Mouse (Mus musculus) midbrain, embryonic 10.5 days (tissue): ENCODE measurements at regions not wholly inside any gene's neighbourhood (a gene's known extent, or its start where the extent isn't known, plus 50 kb on each side); places are given as distances from the start of the nearest gene placed in this dataset.
A peak's percentile ranks its signal among the peaks of the same experiment; 100 is the strongest.
"Not testable (repeated sequence)": the region's sequence is repeated elsewhere in the genome, so short reads cannot be mapped to it uniquely, and the experiment has no call there.

Source experiments
- DNase-seq: peaks from one replicate; pipeline ENCODE4 v3.0.0-alpha.2; 2017; ENCODE audit warnings: low spot score
- H3K27ac ChIP-seq: fragments of 300-500 bp; sonication (generic); replicated peaks from 2 replicates; pipeline ENCODE4 v1.5.1; 2016; ENCODE audit warnings: mild to moderate bottlenecking
- H3K27me3 ChIP-seq: fragments of 300-500 bp; sonication (generic); 2 replicates; pipeline ENCODE4 v1.6.1; 2016; ENCODE audit warnings: low read depth, mild to moderate bottlenecking; ENCODE audit not compliant: poor library complexity, severe bottlenecking
- H3K36me3 ChIP-seq: fragments of 300-500 bp; sonication (generic); 2 replicates; pipeline ENCODE4 v1.6.1; 2016; ENCODE audit warnings: mild to moderate bottlenecking, moderate library complexity
- H3K4me1 ChIP-seq: fragments of 300-500 bp; sonication (generic); 2 replicates; pipeline ENCODE4 v1.6.1; 2016
- H3K4me3 ChIP-seq: fragments of 300-500 bp; sonication (generic); 2 replicates; pipeline ENCODE4 v1.5.1; 2016; ENCODE audit warnings: mild to moderate bottlenecking, moderate library complexity
- H3K9me3 ChIP-seq: fragments of 300-500 bp; sonication (generic); replicated peaks from 2 replicates; pipeline ENCODE4 v1.6.1; 2016; ENCODE audit warnings: mild to moderate bottlenecking
- WGBS: fragments of 180-500 bp; shearing (Covaris S2); methylation state at CpG from one replicate; pipeline ENCODE4 v1.1.7; 2016; 5-methylcytosine and 5-hydroxymethylcytosine counted together

GRCm38 (mm10) chr7:62179387-62179786 is 167.0 kb upstream of the Ndn start:
- Histone ChIP-seq H3K36me3 (0 out of 2 replicates have a peak, but pooled peaks cover 2% of the 10 kb centered on the region), H3K4me3 (no peak overlapping the region), H3K27ac (no peak overlapping the region), H3K9me3 (0 out of 2 replicates have a peak, but pooled peaks cover 11% of the 10 kb centered on the region), H3K27me3 (no peaks in the 10 kb centered on the region), H3K4me1 (no peaks in the 10 kb centered on the region)
- DNase-seq, result no peak
- 68% methylated on average over 2 of the region's 2 CpGs for WGBS

DNA sequence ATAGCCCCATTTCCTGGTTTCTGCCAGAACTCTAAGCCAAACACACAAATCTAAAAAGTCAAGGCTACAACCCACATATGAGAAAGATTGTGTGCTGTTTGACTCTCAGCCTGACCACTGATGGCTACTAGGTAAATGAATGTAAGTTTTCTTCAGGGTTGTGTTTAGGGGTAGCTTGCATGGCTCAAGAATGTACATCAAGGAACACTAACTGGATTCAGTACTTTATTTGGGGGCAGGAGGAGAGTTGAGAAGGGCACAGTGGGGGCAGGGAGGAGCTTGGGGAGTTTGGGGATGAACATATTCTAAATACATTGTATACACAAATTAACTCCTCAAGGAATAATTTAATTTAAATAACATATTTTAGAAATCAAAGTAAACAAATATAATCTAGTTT is 137.8 kb upstream of the Ndn start:
- DNase-seq, result no peak
- Histone ChIP-seq H3K27me3 (no peaks in the 10 kb centered on the region), H3K4me3 (peak overlapping the region; percentile 46; the same call in 1 of the 2 replicates), H3K27ac (no peak overlapping the region), H3K9me3 (peaks cover 4% of the 10 kb centered on the region; the same call in 1 of the 2 replicates), H3K36me3 (peaks cover 18% of the 10 kb centered on the region), H3K4me1 (no peaks in the 10 kb centered on the region)

DNA sequence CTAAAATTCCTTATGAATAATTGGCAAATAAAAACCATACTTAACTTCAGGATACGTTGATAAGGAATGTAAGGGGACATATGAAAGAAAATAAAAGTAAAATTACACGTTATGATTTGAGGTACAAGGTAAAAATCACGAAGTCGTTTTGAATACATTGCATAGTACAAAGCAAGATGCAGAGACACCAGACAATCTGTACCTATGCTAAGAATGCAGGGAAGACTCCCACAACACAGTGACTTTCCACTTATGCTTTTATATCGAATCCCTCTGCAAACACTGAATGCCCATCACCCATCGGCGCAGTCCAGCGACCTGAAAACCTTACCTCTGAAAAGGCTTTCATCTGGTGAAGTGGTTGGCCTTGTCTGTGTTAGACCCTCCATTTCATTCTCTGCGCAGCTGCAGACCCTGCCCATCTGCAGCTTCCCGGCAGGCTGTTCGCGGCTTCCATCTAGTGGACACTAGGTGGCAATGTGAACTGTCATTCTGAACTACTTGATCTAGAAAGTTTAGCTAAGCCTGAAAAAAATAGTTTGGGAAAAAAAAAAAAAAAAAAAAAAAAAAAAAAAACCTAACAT is 137.2 kb upstream of the Ndn start:
- Histone ChIP-seq H3K36me3 (peaks cover 12% of the 10 kb centered on the region; the same call in 1 of the 2 replicates), H3K4me1 (no peaks in the 10 kb centered on the region), H3K27ac (peak overlapping the region; percentile 77), H3K9me3 (no peaks in the 10 kb centered on the region), H3K27me3 (no peaks in the 10 kb centered on the region), H3K4me3 (peak overlapping the region; percentile 46)
- 32% methylated on average over 12 of the region's 12 CpGs for WGBS
- peak; percentile 61 for DNase-seq

GRCm38 (mm10) chr7:62225184-62225583 is 121.2 kb upstream of the Ndn start:
- 37% methylated on average over 4 of the region's 4 CpGs for WGBS
- Histone ChIP-seq H3K9me3 (peaks cover 3% of the 10 kb centered on the region; the same call in 1 of the 2 replicates), H3K27ac (no peak overlapping the region), H3K27me3 (no peaks in the 10 kb centered on the region), H3K36me3 (no peaks in the 10 kb centered on the region), H3K4me3 (no peak overlapping the region), H3K4me1 (no peaks in the 10 kb centered on the region)
- DNase-seq, result peak; percentile 31

- peaks cover 17% of the 10 kb centered on the region; the same call in 1 of the 2 replicates for H3K9me3 ChIP-seq
- no peak overlapping the region for H3K27ac ChIP-seq
- 3% methylated on average over 1 of the region's 1 CpGs for WGBS
- H3K4me1 ChIP-seq, result peaks cover 24% of the 10 kb centered on the region
- no peaks in the 10 kb centered on the region for H3K27me3 ChIP-seq
- DNase-seq, result no peak
- no peak overlapping the region for H3K4me3 ChIP-seq
- H3K36me3 ChIP-seq, result no peaks in the 10 kb centered on the region
Measured at GRCm38 (mm10) chr7:62227727-62228126, 118.6 kb upstream of the Ndn start.

DNA sequence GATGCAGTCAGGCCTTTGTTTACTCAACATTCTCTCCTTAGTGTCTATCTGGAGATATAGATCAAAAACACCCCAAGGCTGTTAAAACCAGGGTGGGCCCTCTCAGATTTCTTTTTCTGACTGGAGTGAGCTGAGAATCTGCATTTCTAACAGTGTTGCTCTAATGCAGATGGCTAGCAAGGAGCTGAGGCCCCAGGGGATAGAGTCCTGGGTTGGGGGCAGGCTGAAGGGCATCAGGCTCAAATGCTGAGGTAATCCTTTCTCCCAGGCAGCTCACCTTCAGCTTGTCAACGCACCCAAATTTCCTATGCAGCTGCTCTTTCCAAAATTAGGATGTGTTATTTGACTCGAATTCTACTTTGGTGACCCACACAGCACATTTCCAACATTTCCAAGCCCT is 115.7 kb upstream of the Ndn start:
- 15% methylated on average over 2 of the region's 2 CpGs for WGBS
- Histone ChIP-seq H3K27ac (peak overlapping the region; percentile 75), H3K27me3 (no peaks in the 10 kb centered on the region), H3K9me3 (peaks cover 21% of the 10 kb centered on the region; the same call in 1 of the 2 replicates), H3K36me3 (no peaks in the 10 kb centered on the region), H3K4me1 (peaks cover 32% of the 10 kb centered on the region), H3K4me3 (peak overlapping the region; percentile 38)
- peak; percentile 13 for DNase-seq

DNA sequence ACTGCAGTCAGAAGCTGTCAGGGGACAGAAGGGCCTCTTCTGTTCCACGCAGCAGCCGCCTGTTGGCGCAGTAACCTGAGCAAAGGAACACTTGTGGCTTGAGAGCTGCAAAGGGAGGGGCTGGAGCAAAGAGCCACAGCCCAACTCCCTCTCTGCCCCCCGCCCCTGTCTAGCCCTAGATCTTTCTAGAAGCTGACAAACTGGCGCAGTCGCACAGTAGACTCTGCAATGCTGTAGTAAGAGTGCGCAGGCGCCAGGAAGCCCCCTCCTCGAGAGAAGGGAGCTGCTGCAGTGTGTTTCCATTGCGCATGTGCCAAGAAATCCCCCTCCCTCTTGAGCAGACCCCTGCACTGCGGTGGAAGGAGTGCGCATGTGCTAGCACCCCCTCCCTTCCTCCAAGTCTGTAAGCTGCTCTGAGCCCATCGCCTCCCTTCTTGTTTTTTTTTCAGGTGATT is 115.2 kb upstream of the Ndn start:
- no peaks in the 10 kb centered on the region for H3K36me3 ChIP-seq
- peak; percentile 81 for DNase-seq
- H3K27ac ChIP-seq, result peak overlapping the region; percentile 75
- 12% methylated on average over 13 of the region's 13 CpGs for WGBS
- H3K4me3 ChIP-seq, result peak overlapping the region; percentile 38
- H3K9me3 ChIP-seq, result peaks cover 21% of the 10 kb centered on the region; the same call in 1 of the 2 replicates
- peaks cover 32% of the 10 kb centered on the region for H3K4me1 ChIP-seq
- H3K27me3 ChIP-seq, result no peaks in the 10 kb centered on the region

DNA sequence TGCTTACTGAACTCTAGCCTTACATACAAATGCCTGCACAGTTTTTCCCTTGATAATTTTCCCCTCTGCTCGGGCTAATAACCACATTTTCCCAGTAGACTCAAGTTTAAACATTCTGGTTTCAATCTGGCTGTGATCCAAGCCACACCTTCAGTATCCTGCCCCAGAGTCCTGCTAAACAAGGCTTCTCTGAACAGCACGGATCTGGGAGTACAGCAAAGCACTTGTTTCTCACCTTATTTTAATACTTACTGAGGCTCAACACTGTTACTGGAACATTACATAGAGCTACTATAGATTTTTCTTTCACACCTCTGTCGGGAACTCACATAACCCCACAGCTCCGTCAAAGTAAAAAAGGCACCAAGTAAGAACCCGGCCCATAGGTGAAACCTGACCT is 114.3 kb upstream of the Ndn start:
- peaks cover 32% of the 10 kb centered on the region for H3K4me1 ChIP-seq
- WGBS, result 72% methylated on average over 5 of the region's 5 CpGs
- H3K27me3 ChIP-seq, result no peaks in the 10 kb centered on the region
- H3K9me3 ChIP-seq, result peaks cover 21% of the 10 kb centered on the region; the same call in 1 of the 2 replicates
- H3K36me3 ChIP-seq, result no peaks in the 10 kb centered on the region
- no peak overlapping the region for H3K4me3 ChIP-seq
- no peak for DNase-seq
- H3K27ac ChIP-seq, result no peak overlapping the region

GRCm38 (mm10) chr7:62234037-62234436 is 112.3 kb upstream of the Ndn start:
- Histone ChIP-seq H3K9me3 (peaks cover 24% of the 10 kb centered on the region; the same call in 1 of the 2 replicates), H3K27me3 (no peaks in the 10 kb centered on the region), H3K4me1 (peaks cover 32% of the 10 kb centered on the region), H3K36me3 (no peaks in the 10 kb centered on the region), H3K27ac (no peak overlapping the region), H3K4me3 (no peak overlapping the region)
- no peak for DNase-seq
- 70% methylated on average over 6 of the region's 6 CpGs for WGBS

DNA sequence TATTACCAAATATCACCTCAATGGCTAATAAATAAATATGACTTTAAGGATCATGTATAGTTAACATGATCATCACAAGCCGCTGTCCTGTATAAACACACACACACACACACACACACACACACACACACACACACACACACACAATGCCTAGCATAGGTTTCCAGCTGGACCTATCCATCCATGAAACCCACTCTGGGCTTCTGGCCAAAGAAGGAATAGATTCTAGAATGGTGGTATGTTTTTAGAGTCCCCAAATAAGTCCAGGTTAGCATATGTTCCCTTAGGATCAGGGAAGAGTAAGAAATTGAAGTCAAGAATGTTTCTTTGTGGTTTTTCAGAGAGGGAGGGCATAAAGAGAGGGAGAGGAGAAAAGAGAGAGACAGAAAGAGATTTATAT is 110.6 kb upstream of the Ndn start:
- H3K27ac ChIP-seq, result no peak overlapping the region
- H3K9me3 ChIP-seq, result peaks cover 18% of the 10 kb centered on the region; the same call in 1 of the 2 replicates
- H3K36me3 ChIP-seq, result no peaks in the 10 kb centered on the region
- peaks cover 27% of the 10 kb centered on the region for H3K4me1 ChIP-seq
- DNase-seq, result no peak
- no peaks in the 10 kb centered on the region for H3K27me3 ChIP-seq
- no peak overlapping the region for H3K4me3 ChIP-seq
- 80% methylated on average over 1 of the region's 1 CpGs for WGBS

GRCm38 (mm10) chr7:62261688-62262114 is 84.7 kb upstream of the Ndn start:
- peaks cover 6% of the 10 kb centered on the region; the same call in 1 of the 2 replicates for H3K9me3 ChIP-seq
- no peaks in the 10 kb centered on the region for H3K36me3 ChIP-seq
- WGBS, result 24% methylated on average over 8 of the region's 8 CpGs
- H3K4me1 ChIP-seq, result peaks cover 21% of the 10 kb centered on the region
- peak overlapping the region; percentile 70 for H3K27ac ChIP-seq
- DNase-seq, result peak; percentile 34
- no peaks in the 10 kb centered on the region for H3K27me3 ChIP-seq
- peak overlapping the region; percentile 21; the same call in 1 of the 2 replicates for H3K4me3 ChIP-seq

- 34% methylated on average over 2 of the region's 2 CpGs for WGBS
- Histone ChIP-seq H3K4me1 (peaks cover 21% of the 10 kb centered on the region), H3K27ac (peak overlapping the region; percentile 70), H3K4me3 (peak overlapping the region; percentile 21; the same call in 1 of the 2 replicates)
- not testable (repeated sequence) for H3K27me3 ChIP-seq, H3K36me3 ChIP-seq, DNase-seq, H3K9me3 ChIP-seq
Measured at GRCm38 (mm10) chr7:62262174-62262573, 84.2 kb upstream of the Ndn start.

DNA sequence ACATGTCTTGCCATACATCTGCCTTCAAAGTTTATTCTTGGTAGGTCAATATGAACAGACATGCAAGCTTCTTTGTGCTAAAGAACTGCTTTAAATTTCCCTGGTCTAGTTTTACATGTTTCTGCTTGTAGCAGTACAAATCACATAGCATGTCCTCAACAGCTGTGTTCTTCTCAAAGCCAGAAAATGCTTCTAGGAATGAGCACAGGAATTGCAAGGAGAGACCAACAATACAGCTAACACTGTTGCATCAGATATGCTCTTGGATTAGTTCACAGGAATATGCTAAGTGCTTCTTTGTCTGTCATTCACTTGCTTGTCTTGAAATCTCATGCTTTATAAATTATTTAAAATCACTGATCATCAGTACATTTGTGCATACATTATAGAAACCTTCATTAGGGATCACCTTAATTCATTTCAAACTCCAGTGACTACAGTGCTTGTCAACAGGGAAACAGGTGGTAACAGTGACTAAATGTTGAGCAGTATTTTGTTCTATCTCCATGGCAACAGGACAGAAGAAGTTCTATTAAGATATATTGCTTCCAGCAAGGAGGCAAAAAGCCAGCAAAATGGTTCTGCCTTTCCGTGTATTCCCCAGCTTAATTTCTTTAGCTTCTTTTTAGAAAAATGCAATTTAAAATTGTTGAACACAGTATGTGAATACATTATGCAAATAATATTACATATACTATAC is 77.1 kb upstream of the Ndn start:
- Histone ChIP-seq H3K4me3 (no peak overlapping the region), H3K27ac (no peak overlapping the region), H3K36me3 (no peaks in the 10 kb centered on the region), H3K4me1 (peaks cover 10% of the 10 kb centered on the region), H3K9me3 (peaks cover 2% of the 10 kb centered on the region; the same call in 1 of the 2 replicates), H3K27me3 (no peaks in the 10 kb centered on the region)
- no peak for DNase-seq
- WGBS, result 68% methylated on average over 1 of the region's 1 CpGs
